Mouse (Mus musculus): ENCODE results near the gene Ube2f.

Gene Ube2f

DNA sequence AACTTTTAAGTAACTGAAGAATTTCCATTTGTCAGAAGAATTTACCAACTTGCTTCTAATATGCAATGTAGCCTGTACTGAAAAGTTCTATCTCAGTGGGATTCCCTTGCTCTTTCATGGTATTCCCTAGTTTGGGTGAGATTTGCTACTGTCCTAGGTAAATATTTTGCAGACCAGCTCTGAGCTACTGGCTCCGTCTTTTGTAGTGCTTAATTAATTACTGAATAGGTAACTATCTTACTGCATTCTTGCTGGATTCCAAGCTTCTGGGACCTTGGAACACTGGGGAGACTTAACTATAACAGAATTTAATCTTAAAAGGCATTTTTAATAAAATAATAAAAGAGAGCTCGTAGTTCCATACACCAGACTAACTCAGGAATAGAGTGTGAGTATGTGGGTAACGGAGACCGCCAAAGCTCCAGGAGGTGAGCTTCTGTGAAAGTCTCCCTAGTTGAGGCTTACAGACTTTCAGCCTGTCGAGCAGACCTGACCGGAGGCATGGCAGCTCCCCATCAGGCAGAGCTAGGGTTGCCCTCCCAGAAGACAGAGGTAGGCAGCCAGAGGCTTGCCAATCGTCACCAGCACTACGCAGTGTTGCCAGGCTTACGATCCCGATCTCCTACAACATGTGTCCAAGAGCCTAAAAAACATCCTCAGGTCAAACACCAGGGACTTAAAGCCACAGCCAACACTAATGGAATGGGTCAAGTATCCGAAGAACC, 42.2 kb downstream of the Ube2f start:
- ATAC-seq (ENCODE audit: insufficient number of reproducible peaks, low FRiP score, low TSS enrichment), result no peak

DNA sequence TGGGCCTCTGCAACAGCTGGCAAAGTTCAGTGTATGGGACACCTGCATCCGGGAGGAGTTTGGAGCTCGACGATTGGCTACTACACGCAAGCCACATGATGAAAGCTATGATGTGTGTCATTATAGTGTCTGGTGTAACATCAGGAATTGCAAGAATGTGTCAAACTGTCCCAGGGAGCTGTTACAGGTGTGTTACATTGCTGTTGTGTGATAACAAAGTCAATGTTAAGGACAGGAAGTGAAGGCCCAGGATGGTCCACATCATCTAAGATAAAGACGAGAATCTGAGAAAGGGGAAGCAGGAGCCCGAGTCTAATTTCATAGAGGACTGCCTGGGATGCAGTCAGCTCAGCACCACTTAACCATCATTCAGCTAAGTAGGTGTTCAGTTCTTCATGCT, 45.4 kb downstream of the Ube2f start:
- ATAC-seq (ENCODE audit: insufficient number of reproducible peaks, low FRiP score, low TSS enrichment), result no peak

DNA sequence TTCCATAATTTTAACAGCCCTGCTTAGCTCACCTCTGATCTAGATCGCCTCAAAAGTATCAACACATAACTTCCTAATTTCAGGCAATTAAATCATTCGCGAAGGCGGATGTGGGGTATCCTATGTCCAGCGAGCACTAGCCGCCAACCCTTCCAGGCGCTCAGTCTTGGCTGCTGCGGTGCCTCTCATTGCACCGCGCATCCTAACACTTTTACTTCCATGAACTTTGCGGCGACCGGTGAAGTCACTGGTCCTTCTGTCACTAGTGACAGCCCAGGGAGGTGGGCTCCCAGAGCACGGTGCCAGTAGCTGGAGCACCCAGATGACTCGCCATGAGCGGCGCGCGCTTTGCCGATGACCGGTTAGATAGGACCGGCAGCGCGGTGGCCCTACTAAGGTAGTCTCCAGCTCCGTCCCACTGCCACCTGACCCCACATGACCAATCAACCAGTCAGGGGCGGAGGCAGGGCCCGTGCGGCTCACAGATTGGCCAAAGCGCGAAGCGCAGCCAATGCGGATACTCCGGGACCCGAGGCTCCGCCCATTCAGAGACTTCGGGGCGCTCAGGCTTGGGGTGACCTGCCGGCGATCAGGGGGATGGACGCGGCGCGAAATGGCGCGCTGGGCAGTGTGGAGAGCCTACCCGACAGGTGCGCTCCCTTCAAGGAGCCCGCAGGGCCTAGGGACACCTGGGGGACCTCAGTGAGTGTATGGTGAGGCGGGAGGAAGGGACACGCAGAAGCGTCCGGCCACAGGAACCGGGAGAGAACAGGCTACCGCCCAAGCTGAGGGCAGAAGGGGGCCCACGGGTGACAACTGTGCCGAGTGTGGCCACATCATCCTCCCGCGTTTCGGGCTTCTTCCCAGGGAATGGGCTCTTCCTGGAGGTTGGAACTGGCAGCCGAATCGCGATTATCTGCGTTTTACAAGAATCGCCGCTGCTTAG, 48.0 kb downstream of the Ube2f start, which contains the start of gene Scly:
TSS of gene Scly (plus strand) at position 540 of the 946 bp plus-strand sequence.
- ATAC-seq (ENCODE audit: insufficient number of reproducible peaks, low FRiP score, low TSS enrichment), result peak; percentile 99

DNA sequence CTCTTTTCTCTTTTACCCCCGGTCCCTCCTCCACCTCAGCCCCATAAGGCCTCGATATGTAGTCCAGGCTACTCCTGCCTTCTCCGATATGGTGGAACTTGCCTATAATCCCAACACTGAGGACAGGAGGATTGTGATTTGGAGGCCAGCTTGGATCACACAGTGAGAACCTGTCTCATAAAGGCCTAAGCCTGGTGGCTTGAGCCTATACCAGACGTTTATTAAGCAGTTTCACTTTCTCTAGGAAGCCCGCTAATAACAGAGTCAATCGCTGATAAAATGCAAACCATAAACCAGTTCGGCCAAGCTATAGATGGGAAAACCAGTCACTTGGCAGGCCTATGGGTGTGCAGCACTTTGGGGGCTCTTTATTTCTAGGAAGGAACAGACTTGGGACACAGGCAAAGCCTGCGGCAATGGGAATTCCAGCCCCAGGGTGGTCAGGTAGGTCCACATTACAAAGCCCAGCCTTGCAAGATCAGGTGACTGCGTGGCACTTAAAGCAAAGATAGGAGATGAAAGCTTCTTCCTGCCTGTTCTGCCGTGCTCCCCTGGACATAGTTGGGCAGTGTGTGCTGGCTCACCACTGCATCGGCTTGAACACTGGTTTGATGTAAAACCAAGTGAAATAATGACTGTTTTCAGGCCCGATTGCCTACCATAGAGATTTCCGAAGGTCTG, 49.1 kb downstream of the Ube2f start:
- ATAC-seq (ENCODE audit: insufficient number of reproducible peaks, low FRiP score, low TSS enrichment), result no peak

DNA sequence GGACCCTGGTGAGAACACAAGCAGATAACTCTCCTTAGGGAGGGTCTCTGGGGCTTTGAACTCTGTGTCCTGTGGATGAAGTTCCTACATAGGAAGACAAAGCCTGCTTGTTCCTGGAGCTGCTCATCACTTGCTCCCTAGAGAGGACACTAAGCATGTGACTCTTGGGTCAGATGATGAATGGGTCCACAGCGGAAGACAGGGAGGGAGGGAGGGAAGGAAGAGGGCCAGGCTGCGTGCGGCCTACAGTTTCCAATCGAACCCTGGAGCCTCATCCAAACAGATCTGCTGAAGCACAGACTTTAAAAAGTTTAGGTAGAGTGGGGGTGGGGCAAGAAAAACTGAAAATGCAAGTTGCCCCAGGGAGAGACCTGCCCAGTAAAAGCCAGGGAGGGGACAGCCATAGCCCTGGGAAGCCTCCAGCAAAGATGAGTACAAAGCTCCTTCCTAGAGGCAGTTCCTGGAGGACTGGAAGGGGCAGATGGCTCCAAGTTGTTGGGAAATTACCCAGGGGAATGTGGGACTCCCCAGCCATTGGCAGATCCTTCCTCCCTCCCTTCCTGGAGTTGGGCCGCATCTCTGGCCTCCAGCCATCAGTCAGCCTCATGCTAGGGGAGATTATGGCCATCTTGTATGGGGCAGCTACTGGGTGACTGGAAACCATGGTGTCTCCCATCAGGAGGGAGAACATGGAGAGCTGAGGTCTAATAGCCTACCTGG, 49.8 kb downstream of the Ube2f start:
- ATAC-seq (ENCODE audit: insufficient number of reproducible peaks, low FRiP score, low TSS enrichment), result no peak

DNA sequence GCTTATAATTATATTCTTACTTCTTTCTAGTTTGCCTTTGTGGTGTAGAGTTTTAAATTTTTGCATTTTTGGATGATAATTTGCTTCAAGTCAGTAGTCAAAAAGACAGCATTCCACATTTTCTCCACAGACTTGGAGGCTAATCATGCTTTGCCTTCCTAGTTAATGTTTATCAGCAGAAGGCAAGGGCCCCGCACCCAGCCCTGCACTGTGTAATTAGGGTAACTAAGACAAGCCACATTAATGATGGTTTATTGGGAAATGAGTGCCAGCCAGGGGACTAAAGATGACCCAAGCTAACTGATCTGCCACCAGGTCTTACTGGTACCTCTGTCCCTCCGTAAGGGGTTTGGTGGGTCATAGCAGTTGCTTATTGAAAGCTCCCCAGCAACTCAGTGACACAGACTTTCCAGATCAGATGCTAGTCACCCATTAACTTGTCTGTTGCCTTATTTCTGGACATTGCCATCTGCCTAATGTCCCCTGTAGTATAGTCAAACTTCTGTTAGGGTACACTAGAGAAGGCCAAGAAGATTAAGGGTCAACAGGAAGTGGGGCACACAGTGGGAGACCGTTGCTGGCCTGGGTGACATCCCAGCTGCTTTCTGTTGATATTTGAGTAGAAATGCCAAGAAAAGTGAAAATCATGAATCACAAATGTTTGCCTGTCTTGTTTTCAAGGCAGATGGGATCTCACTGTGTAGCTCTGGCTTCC, 51.3 kb downstream of the Ube2f start:
- ATAC-seq (ENCODE audit: insufficient number of reproducible peaks, low FRiP score, low TSS enrichment), result no peak

DNA sequence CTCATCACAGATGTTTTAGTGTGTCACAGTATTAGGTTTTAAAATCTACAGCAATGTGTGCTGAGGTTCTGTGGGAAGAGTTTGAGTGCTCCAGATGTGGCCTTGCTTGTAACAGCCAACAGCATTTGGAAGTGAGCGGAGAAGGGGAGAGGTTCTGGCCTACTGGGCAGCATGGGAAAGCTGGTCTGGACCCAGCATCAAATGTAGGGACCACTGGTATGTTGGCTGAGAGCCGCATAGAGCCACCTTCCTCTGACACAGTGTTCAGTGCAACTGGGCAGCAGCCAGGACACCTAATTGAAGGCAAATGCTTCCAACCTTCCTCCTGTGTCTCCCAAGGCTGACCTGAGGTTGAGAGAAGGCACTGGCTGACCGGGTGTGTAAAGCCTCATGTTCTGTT, 51.9 kb downstream of the Ube2f start:
- ATAC-seq (ENCODE audit: insufficient number of reproducible peaks, low FRiP score, low TSS enrichment), result no peak

DNA sequence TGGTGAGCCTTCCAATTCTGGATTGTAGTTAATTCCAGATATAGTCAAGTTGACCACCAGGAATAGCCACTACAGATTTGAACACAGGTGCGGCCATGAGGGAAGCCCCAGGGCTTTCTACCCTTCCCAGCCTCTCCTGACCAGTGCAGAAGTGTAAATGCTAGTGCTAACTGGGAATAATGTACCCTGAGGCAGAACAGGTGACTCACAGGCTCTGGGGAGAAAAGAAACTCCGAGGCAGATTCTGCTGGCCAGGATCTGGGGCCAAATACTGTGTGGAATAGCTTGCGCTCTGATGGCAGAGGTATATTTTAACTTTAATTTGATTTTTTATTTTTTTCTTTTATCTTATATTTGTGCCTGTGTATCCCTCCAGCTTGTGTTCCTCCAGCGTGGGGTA, 54.5 kb downstream of the Ube2f start:
- ATAC-seq (ENCODE audit: insufficient number of reproducible peaks, low FRiP score, low TSS enrichment), result no peak

DNA sequence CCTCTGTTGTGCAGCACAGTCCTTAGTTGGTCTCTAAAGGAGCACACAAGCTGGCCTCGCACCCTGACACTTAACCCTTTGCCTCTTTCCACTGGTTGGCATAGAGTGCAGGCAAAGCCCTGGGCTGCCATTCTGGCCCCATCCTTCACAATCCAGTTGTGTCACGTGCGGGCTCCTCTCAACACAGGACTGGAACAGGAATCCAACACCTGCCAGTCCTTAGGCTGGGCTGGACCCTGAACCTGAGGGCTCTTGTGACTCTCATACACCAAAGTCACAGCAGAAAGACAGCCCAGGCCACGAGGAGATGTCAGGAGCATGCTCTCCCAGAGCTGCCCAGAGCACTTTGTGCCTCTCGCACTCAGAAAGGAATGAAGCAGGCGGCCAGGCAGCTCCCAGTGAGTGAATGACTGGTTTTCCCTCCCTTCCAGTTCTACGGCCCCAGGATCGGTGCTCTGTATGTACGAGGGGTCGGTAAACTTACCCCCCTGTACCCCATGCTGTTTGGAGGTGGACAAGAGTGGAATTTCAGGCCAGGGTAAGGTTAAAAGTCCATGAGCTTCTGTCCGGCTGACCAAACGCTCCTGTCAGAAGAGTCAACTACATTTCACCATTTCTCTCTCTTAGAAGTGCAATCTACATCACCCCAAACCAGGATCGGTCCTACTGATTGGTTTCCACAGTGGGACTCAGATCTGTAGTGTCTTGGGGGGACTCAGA, 59.4 kb downstream of the Ube2f start:
- no peak for ATAC-seq (ENCODE audit: insufficient number of reproducible peaks, low FRiP score, low TSS enrichment)

DNA sequence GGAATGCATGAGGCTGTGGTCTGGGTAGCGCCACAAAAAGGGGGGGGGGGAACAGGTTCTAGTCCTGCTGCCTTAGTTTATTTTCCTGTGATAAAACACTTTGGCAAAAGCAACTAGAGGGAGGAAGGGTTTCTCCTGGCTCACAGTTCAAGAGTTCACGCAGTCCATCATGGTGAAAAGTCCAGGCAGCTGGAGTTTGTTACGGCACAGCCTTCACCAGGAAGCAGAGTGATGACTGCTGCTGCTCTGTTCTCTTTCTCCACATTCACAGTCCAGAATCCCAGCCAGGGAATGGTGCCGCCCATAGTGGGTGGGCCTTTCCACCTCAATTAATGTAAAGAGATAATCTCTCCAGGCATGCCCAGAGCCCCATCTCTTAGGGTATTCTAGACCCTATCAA, 62.2 kb downstream of the Ube2f start:
- ATAC-seq (ENCODE audit: insufficient number of reproducible peaks, low FRiP score, low TSS enrichment), result no peak

DNA sequence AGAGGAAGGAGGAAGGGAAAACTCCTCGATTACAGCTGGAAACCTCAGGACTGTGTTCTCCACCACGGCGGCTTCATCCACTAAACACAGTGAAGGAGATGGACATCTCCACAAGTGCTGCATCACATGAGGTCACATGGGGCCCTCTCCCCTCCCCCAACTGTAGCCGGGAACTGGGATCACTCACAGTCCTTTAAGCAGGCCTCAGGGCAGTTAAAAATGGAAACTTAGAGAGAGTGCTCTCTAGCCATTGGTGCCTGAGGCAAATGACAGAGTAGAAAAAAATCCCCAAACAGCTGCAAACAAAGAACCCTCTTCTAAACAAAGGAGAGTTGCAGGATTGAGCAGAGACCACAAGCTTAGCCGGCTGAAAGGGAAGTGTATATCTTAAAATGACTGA, 63.1 kb downstream of the Ube2f start:
- ATAC-seq (ENCODE audit: insufficient number of reproducible peaks, low FRiP score, low TSS enrichment), result no peak

DNA sequence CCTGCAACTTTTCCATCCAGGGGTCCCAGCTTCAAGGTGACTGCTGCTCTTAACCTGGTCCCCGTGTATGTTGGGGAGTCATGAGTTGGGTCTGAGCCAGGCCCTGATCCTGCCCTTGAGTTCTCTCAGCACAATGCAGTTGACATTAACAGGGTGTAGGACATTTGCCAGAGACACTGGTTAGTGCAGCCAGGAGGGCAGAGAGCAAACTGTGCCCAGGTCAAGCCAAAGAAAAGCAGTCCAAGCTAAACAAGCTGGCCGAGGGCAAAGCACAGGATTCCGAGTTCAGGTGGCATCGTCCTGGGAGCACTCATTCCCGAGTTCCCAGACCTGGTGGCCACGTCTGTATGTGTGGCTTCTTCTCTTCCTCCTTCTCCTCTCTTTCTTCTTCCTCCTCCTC, 67.6 kb downstream of the Ube2f start:
- ATAC-seq (ENCODE audit: insufficient number of reproducible peaks, low FRiP score, low TSS enrichment), result no peak

DNA sequence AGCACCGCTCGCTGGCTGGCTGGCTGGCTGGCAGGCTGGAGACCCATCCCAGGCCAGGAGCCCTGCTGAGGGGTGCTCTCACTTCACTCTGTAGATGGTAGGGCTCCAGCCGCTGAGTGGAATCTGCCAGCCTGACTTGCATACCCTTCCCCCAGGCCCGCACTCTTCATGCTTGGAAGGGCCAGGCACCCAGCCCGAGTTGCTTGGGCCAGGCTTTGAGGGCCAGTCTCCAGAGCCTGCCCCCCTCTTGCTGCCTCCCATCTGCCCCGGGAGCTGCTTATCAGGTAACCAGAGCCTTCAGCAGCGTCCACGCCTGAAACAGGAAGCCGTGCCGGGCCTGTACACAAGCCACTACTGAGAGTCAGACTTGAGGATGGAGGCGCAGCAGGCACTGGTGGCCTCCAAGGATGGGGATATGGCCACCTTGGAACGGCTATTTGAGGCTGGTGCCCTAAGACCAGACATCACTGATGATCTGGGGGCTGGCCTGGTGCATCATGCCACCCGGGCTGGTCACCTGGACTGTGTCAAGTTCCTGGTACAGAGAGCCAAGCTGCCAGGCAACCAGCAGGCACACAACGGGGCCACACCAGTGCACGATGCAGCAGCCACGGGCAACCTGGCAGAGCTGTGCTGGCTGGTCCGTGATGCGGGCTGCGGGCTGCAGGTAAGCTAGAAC, 71.8 kb downstream of the Ube2f start, which contains the start of gene Espnl:
TSS of gene Espnl (plus strand) at position 316 of the 679 bp plus-strand sequence.
- peak; percentile 50 for ATAC-seq (ENCODE audit: insufficient number of reproducible peaks, low FRiP score, low TSS enrichment)

DNA sequence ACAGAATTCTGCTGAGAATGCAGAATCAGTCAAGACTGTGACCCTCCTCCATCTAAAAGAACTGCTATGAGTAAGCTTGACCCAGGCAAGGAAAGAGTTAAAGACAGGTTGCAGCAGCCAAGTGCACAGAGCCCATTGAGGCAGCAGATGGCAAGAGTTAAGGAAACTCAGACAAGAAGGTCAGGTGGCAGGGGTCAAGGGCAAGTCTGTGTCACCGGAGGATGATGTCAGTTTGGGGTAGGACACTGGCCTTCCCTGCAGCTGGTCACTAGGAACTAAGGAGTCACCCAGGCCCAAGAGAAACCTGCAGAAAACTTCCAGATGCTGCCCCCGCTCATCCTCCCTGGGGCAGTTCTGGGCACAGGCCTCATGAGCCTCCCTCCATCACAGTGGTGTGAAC, 74.5 kb downstream of the Ube2f start:
- ATAC-seq (ENCODE audit: insufficient number of reproducible peaks, low FRiP score, low TSS enrichment), result no peak

DNA sequence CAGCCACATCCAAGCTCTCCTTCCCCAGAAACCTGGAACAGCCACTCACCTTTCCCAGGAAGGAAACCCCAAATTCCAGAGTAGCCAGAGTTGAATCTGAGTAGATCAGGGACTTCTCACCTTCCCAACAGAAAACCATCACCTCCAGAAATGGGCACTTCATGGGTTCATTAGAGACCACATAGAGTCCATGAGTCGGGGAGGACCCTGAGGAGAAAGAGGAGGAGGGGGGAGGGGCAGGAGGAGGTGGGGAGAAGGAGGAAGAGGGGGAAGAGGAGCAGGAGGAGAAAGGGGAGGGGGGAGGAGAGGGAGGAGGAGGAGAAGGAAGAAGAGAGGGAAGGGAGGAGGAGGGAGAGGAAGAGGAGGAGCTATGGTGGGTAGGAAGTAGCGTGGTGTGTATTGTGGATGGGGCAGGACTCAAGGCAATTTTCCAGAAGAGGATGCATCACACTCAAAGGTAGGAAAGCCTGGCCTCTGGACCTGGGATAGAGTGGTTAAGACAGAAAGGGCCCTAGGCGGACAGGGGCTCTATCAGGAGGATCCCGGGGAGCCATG, 75.5 kb downstream of the Ube2f start:
- ATAC-seq (ENCODE audit: insufficient number of reproducible peaks, low FRiP score, low TSS enrichment), result no peak

DNA sequence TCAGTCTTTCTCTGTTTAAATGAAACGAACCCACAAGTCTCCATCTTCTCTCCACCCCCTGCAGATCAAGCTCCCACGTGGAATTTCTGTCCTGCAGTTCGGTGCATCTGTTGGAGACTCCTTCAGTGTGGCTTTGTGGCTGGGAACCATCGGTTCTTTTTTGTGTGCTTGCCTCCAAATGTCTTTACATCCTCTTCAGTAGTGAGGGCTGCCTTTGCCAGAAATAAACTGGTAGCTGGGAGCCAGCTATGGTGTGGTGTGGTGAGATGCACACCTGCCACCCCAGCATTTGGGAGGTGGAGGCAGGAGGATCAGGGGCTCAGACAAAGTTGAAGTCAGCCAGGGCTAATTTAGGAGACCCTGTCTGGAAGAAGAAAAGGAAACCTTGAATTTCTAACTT, 82.0 kb downstream of the Ube2f start:
- no peak for ATAC-seq (ENCODE audit: insufficient number of reproducible peaks, low FRiP score, low TSS enrichment)

DNA sequence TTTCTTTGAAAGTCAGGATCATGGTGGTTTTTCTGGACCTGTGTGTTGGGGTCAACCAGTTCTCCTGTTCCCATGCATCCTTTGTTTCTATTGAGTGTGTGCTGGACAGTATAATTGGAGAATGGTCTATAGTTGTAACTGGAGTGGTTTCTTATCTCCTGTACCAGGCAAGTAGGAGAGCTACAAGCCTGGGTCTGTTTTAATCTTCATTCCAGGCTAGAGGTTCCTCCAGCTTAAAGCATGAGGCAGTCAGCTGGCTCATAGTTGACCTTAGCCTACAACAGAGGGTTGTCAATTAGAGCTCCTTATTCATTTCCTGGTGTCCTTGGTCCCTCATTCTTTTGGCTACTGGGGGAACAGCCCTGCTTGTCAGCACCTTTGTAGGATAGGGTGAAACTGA, 83.5 kb downstream of the Ube2f start:
- no peak for ATAC-seq (ENCODE audit: insufficient number of reproducible peaks, low FRiP score, low TSS enrichment)

DNA sequence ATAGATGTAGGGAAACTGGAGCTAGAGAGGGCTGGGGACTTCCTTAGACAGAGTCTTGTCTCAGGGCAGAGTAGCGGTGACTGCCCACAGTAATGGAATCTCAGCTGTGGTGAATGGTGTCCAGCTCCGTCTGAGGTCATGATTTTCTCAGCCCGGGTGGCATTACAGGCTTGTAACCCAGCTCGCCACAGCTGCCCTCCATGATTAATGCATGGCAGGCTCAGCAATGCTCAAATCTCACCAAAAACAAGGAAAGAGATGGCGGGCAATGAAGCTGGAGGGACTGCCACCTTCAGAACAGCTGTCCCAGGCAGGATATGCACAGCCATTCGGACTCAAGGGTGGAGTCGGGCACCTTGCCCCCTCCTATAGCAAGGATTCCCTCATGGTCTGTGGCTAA, 87.3 kb downstream of the Ube2f start:
- ATAC-seq (ENCODE audit: insufficient number of reproducible peaks, low FRiP score, low TSS enrichment), result no peak

Measured in cerebellum, adult (tissue).